Mouse (Mus musculus): Measurements from ENCODE around the gene Cenpb. TPM values are rescaled to one million over a fixed set of nuclear protein-coding genes. Genes with fewer than 3 reads are reported as not detected.
A peak's percentile ranks its signal among the peaks of the same experiment; 100 is the strongest.

The Cenpb gene
- total RNA-seq, 2 experiments from 2014 or later, result 103 to 108 TPM

DNA sequence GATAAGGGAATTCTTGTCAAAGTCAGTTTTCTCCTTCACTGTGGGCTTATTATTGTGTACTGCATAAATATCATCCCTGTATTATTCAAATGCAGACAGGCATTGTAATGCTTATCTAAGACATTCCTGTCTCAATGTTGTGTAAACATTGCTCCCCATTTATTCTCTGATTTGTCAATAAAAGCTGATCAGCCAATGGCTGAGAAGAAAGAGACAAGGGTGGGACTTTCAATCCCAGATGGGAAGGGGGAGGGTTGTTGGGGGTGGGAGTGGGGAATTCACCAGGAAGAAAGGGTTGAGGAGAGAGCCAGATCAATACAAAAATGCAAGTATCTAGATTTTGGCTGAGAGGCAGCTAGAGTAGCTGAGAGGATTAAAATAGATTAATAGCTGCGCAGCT is 11.0 kb downstream of the Cenpb start:
- DNase-seq, result no peak
- intact Hi-C loops (cut with DNase I), result no loop called here

DNA sequence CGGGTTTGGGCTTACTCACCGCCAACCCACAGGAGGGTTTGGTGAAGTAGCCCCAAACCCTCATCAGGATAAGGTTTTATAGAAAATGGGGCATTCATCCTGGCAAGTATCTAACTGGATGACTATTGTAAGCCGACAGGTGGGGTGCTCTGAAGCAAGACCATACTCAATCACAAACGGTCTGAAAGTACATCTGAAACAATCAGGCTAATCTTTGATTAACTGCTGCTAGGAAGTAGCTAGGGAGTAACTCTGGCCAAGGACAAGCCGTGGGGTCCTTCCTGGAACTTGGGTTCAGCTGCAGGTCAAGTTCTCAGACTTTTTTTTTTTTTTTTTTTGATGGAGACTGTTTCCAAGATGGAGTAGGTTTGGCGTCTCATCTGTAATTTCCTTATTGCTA is 11.9 kb downstream of the Cenpb start:
- intact Hi-C loops (cut with DNase I), result no loop called here
- no peak for DNase-seq

DNA sequence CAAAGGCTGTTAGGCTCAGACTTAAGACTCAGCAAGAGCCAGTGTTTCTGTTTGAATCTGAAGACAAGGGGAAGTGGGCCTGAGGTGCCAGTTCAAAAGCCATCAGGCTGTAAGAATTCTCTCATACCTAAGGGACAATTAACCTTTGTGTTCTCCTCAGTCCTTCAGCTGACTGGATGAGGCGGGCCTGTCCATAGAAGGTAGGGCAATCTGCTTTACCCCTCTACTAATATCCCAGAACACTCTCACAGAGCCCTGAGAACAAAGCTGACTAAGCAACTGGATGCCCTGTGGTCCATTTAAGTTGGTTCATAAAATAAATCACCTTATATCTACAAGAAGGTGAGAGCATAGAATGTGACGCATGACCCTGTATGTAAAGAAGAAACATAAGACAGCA is 13.7 kb downstream of the Cenpb start:
- intact Hi-C loops (cut with DNase I), result no loop called here
- DNase-seq, result no peak

DNA sequence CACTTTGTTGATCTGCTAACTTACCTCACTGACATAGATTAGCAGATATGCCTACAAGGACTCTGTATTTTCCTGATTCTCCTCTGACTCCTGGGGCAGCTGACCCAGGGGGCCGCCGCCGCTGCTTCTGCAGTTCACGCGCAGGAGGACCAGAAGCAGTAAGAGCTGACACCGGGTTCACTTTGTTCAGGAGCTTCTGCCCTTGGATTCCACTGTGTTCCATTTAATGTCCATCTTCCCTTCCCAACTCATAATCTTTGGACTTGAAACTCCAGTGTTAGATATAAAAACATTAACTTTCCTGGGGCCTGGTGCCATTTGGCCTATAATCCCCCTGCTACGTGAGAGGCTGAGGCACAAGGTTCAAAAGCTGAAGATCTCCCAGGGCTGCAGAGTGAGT is 15.9 kb downstream of the Cenpb start:
- no peak for DNase-seq
- intact Hi-C loops (cut with DNase I), result no loop called here

DNA sequence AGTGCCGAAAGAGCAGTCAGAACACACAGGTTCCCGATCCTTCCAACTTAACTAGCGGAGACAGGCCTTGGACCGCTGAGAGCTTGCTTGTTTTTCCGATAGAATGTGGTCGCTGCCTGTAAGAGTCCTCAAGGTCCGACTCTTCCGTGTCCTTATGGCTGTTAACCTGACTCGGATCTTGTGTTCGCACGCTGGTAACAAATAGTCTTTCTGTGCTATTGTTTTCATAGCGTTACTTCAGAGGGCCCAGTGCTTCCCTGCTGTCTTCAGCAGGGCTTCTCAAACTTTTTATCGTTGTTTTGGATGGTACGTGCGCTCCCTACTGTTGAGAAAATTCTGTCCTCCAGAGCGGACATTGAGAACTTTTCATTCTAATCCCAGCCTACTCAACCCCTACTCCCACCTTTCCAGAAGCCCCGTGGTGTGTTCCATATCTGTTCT is 19.2 kb downstream of the Cenpb start:
- intact Hi-C loops (cut with DNase I), result no loop called here
- DNase-seq, result no peak

DNA sequence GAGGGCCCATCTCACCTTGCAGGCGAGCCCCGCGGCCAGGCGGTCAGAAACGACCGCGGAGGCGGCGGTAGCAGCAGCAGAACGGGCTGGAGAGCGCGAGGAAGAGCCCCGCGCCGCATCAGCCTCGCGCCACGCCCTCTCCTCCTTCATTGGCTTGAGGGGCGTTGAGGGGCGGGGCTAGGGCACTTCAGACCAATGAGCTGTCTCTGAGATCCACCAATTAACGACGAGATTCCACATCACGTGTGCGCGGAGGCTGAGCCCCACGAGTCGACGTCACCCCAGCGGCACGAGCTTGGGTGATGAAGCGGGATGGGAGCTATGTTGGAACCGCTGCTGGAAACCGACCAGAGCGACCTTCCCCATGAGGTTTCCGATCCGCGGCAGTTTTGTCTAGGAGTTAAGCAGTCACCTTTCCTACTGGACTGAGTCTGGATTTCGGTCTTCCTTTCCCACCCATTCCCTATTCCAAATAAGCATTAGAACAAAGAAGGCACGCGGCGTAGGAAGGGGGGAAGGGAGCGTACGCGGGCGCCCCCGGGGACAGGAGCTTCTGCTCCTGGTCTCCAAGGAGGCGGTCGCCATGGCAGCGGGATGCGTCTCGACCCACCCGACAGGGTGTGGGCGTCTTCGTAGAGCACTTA is 19.8 kb downstream of the Cenpb start, which contains the start of gene 1700037H04Rik:
Gene 1700037H04Rik, minus strand, starts transcription at position 144 of the 644 bp plus-strand sequence.
- intact Hi-C loops (cut with DNase I), result no loop called here
- peak; percentile 98 for DNase-seq

DNA sequence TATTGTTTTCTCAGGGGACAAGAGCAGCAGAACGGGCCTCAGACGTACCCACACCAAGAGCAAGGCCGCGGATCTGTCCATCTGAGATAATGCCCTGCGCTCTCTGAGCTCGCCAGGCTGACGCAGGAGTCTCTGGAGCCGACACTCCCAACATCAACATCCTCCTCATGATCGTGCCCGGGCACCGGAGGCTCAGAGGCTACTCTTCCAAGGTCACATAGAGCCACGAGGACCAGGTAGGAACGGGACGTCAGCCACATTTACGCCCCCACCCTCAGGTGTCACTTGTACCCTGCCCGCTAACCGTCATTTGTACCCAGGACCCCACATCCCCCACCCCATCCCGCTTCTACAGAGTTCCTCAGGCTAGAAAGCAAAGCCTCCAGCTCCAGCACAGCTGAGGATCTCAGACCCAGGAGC is 20.4 kb downstream of the Cenpb start:
- intact Hi-C loops (cut with DNase I), result no loop called here
- DNase-seq, result no peak

DNA sequence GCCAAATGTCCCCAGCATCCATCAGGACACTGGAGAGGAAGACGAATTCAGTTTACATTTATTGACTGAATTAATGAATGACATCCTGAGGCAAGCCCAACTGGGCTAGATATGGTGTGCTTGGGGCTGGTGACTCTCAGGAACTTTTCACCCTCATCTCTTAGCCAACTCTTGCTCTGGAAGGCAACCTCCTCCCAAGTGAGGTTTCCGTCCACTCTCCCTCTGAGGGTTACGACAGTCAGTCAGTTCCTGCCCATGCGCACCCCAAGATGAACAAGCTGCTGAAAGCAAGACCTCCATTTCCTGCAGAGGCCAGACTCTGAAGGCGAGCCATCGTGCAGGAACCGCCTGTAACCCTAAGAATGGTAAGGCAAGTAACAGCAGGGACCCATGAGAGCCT is 22.9 kb downstream of the Cenpb start:
- intact Hi-C loops (cut with DNase I), result no loop called here

DNA sequence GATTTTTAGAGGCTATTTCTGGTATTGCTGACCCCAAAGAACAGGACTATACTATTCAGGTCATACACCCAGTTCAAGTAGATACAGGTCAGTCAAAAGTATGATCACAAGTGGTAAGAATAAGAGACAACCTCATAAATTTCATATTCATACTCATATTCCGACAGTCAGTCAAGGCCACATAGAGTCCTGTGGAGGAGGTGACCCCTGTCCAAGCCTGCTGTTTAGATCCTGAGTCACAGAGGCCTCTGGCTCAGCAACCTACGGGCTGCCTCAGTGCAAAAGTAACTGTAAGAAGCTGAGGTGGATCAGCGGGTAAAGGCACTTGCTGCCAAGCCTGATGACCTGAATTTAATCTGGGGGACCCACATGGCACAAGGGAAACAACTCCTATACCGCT is 25.8 kb downstream of the Cenpb start:
- no peak for DNase-seq
- intact Hi-C loops (cut with DNase I), result no loop called here

More for the DNA sequence above, 22.9 kb downstream of the Cenpb start:
- DNase-seq, result no peak

DNA sequence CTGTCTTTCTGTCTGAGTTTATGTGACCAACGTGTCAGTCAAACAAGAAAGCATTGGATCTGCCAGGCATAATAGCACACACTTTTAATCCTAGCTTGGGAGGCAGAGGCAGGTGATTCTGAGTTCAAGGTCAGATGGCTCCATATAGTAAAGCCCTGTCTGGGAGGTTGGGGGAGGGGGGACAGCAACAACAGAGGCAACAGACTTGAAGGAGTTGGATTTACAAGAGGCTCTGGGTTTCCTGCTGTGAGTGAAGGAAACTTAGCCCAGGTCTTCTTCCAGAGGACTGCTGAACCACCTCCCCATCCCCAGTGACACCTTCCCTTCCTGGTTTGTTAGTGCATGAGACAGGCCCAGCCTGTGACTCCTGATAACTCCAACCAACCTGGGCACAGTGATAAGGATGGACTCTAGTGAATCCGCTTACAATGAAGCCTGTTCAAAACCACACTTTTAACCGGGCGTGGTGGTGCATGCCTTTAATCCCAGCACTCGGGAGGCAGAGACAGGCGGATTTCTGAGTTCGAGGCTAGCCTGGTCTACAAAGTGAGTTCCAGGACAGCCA is 27.6 kb downstream of the Cenpb start:
- intact Hi-C loops (cut with DNase I), result no loop called here

DNA sequence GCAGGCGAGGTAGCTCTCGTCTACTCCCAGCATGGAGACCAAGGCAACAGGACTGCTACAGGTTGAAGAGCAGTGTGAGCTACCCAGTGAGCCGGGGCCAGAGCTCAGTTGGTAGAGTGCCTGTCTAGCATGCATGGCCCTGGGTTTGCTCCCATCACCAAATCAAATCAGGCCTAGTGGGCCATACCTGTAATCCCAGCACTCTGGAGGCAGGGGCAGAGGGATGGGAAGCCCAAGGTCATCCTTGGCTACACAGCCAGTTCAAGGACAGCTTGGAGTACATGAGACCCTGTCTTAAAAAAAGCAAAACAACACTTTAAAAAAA is 30.7 kb downstream of the Cenpb start:
- intact Hi-C loops (cut with DNase I), result no loop called here
- no peak for DNase-seq

More for the DNA sequence above, 27.6 kb downstream of the Cenpb start:
- no peak for DNase-seq

DNA sequence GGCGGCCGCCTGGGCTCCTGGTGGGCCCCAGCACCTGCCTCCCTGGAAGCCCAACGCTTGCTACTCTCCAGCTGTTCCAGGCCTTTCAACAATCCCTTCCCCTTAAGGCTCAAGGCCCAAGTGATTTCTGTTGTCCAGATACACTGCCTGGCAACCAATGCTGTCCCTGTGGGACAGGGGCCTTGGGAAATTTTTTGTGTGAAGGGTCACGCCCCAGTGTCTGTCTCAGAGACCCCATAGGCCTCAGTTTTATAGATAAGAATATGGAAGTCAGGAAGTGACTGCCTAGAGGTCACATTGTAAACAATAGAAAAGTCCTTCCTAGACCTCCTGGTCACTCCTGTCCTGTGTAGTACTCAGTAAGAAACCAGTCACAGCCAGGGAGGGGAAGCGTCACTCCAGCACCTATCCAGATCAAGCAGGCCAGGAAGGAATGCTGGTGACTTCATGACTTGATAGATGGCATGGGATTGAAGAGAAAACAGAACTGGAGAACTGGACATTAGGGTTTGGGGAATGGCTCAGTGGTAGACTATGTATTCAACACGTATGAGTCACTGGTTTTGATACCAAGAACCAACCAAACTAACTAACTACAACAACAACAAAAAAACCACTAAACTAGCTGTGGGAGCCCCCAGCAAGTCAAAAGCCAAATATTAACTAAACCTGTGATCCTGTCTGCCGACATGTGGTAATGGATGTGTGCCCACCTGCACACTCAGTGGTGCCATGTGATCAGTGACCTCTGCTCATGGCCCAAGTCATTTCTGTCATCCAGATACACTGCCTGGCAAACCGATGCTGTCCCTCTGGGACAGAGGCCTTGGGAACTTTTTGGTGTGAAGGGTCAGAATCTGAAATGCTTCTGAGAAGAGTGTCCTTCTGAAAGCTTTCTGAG is 31.3 kb downstream of the Cenpb start:
- DNase-seq, result no peak

DNA sequence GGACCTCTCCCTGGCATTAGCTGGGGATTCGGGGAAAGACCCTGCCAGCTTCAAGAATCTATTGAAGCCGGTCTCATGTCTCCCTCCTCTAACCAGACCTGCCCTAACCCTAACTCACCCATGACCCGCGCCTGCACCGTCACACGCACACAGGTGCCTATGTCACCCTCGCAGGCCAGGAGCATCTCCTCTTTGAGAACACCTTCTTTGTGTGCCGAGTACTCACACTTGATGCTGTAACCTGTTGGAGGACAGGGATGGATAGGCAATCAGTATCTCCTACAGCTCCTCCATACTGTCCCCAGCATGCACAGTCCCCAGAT is 32.9 kb downstream of the Cenpb start:
- no peak for DNase-seq
- intact Hi-C loops (cut with DNase I), result no loop called here

More for the DNA sequence above, 31.3 kb downstream of the Cenpb start:
- intact Hi-C loops (cut with DNase I), result no loop called here

DNA sequence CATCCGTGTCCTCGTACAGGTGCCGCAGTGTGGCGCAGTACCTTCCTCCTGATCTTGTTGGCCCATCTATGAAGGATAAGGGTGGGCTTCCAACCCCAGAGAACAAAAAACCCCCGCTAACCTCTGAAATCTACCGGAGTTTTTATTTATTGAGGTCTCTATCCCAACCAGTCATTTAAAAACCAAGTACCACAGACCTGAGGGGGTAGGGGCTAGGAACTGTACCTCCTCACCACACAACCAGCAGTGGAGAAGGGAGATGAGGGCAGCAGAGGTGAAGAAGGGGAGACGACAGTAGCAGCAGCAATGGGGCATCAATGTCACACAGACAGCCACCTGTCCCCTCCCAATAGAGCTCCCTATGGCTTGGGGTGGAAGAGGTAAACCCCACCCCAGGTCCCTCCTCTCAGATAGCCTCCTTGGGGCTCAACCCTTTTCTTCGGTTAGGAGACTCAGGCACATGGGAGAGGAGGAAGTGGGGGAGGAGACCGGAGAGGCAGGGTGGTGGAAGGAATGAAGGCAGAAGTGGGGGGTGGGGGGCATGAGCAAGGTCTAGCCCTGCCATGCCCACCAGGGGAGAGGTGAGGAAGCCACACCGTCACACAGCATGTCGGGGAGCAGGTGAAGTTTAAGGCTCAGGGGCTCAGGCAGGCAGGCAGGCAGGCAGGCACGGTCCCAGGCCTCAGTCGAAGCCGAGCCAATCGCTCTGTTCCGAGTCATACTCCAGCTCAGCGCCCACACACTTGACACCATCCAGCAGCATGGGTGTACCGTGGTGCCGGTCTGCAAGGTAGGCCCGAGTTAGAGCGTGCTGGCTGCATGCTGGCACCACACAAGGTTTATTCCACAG is 33.4 kb downstream of the Cenpb start:
- intact Hi-C loops (cut with DNase I), result no loop called here
- no peak for DNase-seq

DNA sequence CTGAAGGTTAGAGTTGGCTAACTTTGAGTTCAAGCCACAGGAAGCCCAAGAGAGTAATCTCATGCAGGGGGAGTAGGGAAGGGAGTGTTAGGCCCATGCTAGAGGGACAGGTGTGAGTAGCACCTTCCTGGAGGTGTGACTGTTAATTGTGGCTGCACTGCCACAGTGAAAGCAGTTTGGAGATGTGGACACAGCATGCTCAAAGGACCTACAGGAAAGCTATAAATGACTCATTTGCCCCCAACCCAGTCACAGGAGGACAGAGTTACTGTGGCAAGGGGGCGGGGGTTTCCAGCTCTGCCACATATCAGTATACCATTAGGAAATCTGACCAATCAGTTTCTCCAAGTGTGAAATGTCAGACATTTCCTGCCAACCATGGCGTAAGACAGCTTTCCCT is 34.3 kb downstream of the Cenpb start:
- DNase-seq, result no peak
- intact Hi-C loops (cut with DNase I), result no loop called here

DNA sequence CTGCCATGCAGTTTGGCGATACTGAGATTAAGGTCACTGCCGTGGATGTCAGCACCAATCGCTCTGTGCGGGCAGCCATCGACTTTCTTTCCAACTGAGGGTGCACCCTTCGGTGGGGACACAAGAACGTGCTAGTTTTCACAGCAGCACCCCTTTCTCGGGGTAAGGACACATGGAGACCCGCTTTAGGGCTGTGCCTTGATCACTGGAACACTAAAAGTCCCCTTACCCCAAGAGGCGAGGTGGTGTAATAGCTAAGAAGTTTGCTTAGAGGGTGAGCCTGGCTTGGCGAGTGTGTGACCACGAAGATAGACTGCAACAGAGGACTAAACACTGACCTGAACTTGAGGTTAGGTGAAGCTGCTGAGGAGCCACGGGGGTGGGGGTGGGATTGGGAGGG is 34.7 kb downstream of the Cenpb start:
- no peak for DNase-seq
- intact Hi-C loops (cut with DNase I), result no loop called here

DNA sequence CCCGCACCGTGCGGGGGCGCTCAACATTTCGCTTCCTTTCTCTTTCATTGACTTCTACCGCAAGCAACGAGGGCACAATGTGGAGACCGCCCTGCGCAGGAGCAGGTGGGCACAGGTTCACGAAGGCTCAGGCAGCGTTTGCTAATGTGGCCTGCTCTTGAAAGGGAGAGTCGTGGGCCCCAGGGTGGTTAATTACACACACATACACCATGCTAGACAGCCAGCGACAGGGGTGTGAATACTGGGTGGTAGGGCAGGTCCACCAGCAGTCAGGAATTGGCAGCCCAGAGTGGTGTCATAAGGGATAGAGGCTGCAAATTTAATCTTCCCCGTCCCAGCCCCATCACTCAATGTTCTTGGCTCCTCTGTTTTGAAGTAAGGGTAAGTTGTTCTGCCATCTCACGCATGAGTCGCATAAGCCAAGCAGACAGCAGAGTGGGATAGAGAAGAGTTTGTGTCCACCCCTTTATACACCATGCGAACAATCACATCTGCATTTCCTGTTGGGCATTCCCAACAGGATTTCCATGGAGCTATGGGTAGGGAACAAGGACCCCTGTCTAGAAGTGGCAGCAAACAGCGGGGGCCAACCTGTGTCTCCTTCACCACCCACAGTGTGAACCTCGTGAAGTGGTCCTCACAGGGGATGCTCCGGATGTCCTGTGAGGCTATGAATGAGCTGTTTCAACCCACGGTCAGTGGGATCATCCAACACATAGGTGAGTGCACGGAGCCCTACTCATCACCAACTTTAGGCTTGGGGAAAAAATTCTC is 36.7 kb downstream of the Cenpb start:
- intact Hi-C loops (cut with DNase I), result no loop called here
- no peak for DNase-seq

DNA sequence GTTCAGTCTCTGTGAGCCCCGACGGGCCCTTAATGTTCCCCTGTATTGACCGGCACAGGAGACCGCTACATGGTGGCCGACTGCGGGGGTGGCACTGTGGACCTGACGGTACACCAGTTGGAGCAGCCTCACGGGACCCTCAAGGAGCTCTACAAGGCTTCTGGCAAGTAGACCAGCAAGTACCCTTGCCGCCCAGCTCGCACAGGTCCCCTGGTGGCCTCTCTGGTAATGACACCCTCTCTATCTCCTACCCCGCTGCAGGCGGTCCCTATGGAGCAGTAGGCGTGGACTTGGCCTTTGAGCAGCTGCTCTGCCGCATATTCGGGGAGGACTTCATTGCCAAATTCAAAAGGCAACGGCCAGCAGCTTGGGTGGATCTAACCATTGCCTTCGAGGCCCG is 37.3 kb downstream of the Cenpb start:
- intact Hi-C loops (cut with DNase I), result no loop called here
- peak; percentile 69 for DNase-seq

DNA sequence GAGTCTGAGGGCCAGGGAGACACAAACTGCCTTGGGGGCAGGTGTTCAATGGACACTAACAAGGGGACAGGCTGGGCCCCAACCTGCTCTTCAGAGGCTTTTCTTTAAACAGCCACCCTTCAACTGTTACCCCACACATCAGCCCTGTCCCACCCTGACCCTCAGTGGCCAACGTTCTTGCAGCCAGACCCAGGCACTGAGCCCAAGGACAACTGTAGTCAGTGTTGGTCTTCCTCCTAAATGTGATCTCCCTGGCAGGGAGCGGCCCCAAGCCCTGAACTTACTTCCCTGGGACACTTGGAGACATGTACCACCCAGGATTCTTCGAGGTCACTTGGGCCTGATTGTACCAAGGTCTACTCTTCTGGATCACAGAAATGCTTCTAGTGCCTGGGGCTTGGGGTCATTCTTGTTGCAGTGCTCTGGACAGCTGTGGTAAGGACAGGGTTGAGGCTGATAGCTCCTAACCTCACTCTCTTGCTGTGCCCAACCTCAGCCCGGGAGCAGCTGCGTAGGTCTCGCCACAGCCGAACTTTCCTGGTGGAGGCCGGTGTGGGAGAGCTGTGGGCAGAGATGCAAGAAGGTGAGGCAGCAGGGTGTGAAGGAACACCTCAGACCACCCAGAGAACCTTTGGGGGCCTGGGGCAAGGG is 38.4 kb downstream of the Cenpb start:
- DNase-seq, result no peak
- intact Hi-C loops (cut with DNase I), result no loop called here

DNA sequence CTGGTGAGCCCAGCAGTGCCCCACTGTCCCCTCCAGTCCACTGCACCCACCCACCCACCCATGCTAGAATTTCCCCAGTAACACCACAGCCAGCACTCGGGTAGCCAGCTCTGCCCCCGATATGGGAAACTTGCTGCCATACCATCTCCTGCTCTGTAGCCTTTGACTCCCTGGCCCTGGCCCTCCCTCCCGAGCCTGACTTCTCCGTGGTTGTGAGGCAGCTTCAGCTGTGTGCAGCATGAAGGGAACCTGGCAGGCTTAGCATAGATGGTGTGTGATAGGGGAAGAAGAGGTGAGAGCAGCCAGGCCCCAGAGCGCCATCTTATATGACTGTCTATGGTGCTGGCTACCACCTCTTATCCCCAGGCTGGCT is 39.3 kb downstream of the Cenpb start:
- no peak for DNase-seq
- intact Hi-C loops (cut with DNase I), result no loop called here
